Comparison of ENCODE assay signal across 18 mouse cellular contexts in genomic region chr4:102374614-102375013, GRCm38 (mm10).
"Had no signal": no experiment of that assay in that cellular context is flagged by ENCODE, and none has a peak within 500 bp of the region (broad histone marks: within the 10 kb centered on the region; RNA-seq: fewer than 3 reads in every experiment).

No protein-coding gene starts in this region.

- H3K36me3 ChIP-seq: liver, embryonic 12.5 days; midbrain, embryonic 10.5 days; midbrain, embryonic 12.5 days; neural tube, embryonic 13.5 days; neural tube, embryonic 15.5 days had no signal

- H3K4me1 ChIP-seq: liver, embryonic 12.5 days; midbrain, embryonic 10.5 days; midbrain, embryonic 12.5 days; neural tube, embryonic 13.5 days; neural tube, embryonic 15.5 days had no signal

- H3K4me2 ChIP-seq: liver, embryonic 12.5 days; lung, embryonic 14.5 days; midbrain, embryonic 12.5 days; neural tube, embryonic 13.5 days; neural tube, embryonic 15.5 days had no signal

- H3K4me3 ChIP-seq: liver, embryonic 12.5 days; midbrain, embryonic 10.5 days; midbrain, embryonic 12.5 days; neural tube, embryonic 13.5 days; neural tube, embryonic 15.5 days had no signal

- H3K9ac ChIP-seq: liver, embryonic 12.5 days; liver, embryonic 14.5 days; lung, embryonic 14.5 days; midbrain, embryonic 12.5 days; neural tube, embryonic 13.5 days; neural tube, embryonic 15.5 days had no signal

- DNase-seq: lung, embryonic 14.5 days; lung, postnatal 10 days; lung, postnatal 4 days; midbrain, embryonic 14.5 days; retina, postnatal 1 day; right cerebral cortex, adult 18-20 months; right cerebral cortex, postnatal 25 days; right cerebral cortex, postnatal 4 days; spleen, adult 18-20 months; thymus, adult 18-20 months; thymus, postnatal 14 days; thymus, postnatal 36 days had no signal

- H3K9me3 ChIP-seq: liver, embryonic 12.5 days; midbrain, embryonic 10.5 days; midbrain, embryonic 12.5 days; neural tube, embryonic 13.5 days; neural tube, embryonic 15.5 days had no signal

- H3K27me3 ChIP-seq: liver, embryonic 12.5 days; midbrain, embryonic 12.5 days; neural tube, embryonic 13.5 days; neural tube, embryonic 15.5 days had no signal

- ATAC-seq: liver, embryonic 12.5 days had no signal

- H3K27ac ChIP-seq: liver, embryonic 12.5 days; liver, embryonic 14.5 days; midbrain, embryonic 10.5 days; midbrain, embryonic 12.5 days; neural tube, embryonic 13.5 days; neural tube, embryonic 15.5 days had no signal
